Mouse (Mus musculus): ENCODE results near the gene Wnt10a. TPM values are rescaled to one million over a fixed set of nuclear protein-coding genes. Genes with fewer than 3 reads are reported as not detected.

The Wnt10a gene
- total RNA-seq (2021) = 1 to 10 TPM; 1.9 to 2.0 TPM
- long read RNA-seq, experiment 1, partial matches to known transcripts = 5 of 5 reads
- long read RNA-seq, experiment 1, other reads (novel, unspliced or antisense) = 0 of 5 reads
- long read RNA-seq, experiment 2, partial matches to known transcripts = 3 of 3 reads
- long read RNA-seq, experiment 2, other reads (novel, unspliced or antisense) = 0 of 3 reads

- no peak for DNase-seq (ENCODE audit: low spot score in 2 of 2)
Observed at GRCm38 (mm10) chr1:74791249-74791648, at the start of gene Wnt10a. Gene Wnt10a (plus strand): TSS chr1:74791516.

- DNase-seq (ENCODE audit: low spot score in 2 of 2) = no peak
Observed at GRCm38 (mm10) chr1:74747335-74747734, 44.0 kb upstream of the Wnt10a start.

DNA sequence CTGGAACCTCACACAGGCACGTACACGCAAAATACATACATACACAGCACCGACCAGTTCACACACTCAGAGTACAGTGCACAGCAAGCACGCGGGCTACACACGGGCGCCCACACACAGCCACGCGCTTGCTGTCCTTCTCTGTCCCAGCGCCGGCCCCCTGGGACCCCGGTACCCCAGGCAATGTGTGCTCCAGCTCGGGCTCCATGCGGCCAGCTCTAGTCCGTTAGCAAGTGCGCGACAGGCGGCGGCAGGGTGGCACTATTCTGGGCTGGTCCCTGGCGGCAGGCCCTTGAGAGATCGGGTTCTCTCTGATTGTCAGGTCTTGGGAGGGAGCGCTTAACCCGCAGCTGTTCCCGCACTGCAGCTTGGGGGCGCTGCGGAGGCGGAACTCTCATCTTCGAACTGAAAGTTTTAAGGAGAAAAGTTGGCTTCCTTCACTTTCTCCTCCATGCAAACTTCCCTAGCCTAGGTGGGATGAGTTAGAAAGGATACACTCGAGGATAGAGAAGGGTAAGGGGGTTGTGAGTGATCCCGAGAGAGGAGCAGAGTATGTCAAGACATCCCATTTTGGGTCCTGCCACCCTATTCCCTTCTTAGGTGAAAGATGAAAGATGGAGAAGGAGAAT is 42.6 kb upstream of the Wnt10a start, which contains the start of gene Prkag3:
Gene Prkag3 (minus strand): TSS at position 579 of the 629 bp plus-strand sequence.
- peak; percentile 11 to 25 for DNase-seq (ENCODE audit: low spot score in 2 of 2)

DNA sequence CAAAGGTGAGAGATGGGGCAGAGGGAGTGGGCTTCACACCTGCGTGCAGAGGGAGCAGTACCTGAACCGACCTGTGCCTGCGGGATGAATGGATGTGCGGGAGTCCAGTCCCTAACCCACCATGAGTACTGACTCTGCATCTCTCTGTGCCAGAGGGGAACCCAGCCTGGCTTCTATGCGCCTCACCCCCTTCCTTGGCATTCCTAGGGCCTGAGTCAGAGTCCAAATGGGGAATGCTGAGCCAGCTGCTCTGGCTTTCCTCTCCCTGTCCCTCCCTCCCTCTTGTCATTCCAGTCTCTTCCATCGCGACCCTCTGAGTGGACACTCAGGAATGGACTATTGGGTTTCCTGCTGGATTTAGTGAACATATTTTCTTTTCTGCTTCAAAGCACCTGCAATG is 42.0 kb upstream of the Wnt10a start:
- no peak for DNase-seq (ENCODE audit: low spot score in 2 of 2)

GRCm38 (mm10) chr1:74750683-74751082 is 40.6 kb upstream of the Wnt10a start:
- DNase-seq (ENCODE audit: low spot score in 2 of 2) = peak in 1 of 2 experiments; percentile 74

- DNase-seq (ENCODE audit: low spot score in 2 of 2) = no peak
Observed at GRCm38 (mm10) chr1:74752150-74752549, 39.2 kb upstream of the Wnt10a start.

- no peak for DNase-seq (ENCODE audit: low spot score in 2 of 2)
Observed at GRCm38 (mm10) chr1:74752833-74753232, 38.5 kb upstream of the Wnt10a start.

DNA sequence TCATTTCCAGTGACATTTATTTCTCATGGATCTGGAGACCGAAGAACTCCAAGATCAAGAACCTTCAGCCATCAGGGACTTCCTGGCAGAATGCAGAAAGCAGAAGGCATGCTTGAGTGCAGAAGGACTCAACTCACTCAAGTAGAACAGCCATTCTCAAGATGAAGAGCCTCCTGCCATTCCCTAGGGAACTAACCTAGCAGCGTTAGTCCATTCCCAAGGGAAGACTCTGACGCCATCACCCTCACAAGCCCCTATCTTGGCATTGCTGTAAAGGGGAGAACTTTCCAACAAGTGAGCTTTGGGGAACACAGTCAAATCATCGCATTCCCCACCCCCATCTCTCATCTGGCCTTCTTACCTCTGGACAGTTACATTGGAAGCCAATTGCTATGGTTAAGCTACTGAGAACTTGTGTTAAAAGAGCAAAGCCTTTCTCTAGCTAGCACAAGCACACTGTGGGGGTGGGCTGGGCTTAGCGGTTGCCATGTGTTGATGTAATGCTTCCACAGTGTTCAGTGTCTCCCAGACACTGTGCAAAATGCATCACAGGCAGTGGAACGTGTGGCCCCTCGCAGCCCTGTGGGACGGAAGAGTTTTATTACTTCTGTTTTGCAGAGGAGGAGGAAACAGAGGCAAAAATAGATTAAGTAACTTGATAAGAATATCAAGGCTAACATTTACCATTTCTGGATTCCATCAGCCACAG is 37.9 kb upstream of the Wnt10a start:
- DNase-seq (ENCODE audit: low spot score in 2 of 2) = no peak

DNA sequence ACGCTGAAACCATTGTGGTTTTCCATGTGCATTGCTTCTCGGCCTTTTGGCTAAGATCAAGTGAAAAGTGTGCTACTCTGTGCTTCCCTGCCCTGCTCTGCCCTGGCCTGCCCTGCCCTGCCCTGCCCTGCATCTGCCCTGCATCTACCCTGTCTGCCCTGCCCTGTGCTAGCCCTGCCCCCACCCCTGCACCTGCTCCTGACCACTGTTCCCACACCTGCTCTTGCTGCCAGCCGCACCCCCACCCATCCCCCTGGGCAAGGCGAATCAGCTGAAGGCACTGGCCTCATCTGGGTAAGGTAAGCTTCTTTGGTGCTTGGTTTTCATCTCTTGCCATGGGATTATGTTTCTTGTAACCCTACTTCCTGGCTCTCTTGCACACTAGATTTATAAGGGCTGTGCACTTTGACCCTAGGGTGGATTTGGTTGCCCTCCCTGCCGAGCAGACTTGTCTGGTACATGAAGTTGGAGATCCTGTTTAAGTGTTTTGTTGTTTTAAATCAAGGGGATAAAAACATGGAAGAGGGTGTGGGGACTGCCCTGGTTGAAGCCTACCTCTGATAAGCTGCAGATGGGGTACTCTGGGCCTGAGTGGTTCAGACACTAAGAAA is 37.0 kb upstream of the Wnt10a start:
- no peak for DNase-seq (ENCODE audit: low spot score in 2 of 2)

DNA sequence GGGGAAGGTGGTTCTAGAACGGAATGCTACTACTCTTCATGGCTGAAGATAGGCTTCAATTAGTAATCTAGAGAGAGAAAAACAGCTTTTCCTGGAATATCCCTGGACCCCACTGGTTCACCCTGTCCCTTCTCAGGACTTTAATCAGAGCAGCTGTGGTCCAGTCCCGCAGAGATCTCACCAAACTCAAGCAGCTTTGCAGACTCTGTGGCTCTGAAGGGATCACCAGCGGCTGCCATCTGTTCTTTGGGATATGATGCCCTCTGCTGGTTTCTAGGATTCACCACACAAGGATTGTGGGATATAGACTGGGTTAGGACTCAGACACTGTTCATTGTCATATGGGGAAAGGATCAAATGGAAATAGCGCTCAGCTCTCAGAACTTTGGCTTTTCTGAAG is 31.5 kb upstream of the Wnt10a start:
- DNase-seq (ENCODE audit: low spot score in 2 of 2) = peak; percentile 37 to 69

- DNase-seq (ENCODE audit: low spot score in 2 of 2) = peak; percentile 55 to 76
Observed at GRCm38 (mm10) chr1:74763081-74763480, 28.2 kb upstream of the Wnt10a start.

DNA sequence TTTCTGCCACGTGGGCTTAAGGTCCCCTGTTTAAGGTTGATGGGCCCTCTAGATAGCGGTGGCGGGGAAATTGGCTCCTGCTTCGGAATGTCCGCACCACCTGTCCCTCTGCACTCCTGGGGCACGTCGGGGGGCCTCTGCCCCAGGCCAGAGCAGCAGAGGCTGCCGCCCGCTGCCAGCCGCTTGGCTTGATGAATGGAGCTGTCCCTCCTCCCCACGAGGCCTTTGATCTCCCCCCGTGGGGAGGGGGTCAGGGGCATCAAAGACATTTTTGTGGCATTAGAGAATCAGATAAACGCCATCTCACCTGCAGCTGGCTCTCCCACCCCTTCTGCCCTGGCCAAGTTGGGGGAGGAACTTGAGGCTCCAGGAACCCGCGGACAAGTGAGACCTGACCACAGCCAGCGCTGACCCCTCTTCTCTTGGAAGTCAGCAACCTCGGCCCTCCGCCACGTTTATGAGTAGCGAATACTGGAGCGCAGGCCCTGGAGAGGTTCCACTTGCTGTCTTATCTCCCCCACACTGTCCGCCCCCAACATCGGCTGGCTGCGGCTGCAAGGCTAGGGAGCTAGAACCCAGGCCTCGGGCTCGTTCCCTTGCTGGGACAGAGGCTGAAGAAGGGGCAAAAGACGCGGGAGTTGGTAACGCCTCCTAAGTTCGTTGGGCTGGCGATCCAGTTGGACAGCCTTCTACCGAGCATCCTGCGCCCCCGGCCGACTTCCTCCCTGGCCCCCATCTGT is 20.4 kb upstream of the Wnt10a start:
- DNase-seq (ENCODE audit: low spot score in 2 of 2) = no peak

DNA sequence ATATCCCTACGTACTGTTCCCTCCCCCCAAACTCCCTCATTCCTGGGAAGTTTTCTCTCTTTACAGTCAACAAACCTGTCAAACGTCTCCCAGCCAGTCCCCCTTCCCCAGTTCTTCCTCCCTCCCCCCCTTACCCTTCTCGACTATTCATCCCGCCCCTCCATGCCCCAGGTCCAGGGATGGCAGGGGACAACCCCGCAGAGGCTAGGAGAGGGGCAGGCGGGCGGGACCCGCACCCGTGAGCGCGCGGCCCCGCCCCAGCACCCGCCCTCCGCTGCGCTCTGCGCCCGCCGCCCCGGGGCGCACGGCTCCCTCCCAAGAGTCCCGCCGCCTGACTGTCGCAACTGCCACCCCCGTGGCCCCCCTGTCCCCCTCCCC is 19.9 kb upstream of the Wnt10a start:
- no peak for DNase-seq (ENCODE audit: low spot score in 2 of 2)

DNA sequence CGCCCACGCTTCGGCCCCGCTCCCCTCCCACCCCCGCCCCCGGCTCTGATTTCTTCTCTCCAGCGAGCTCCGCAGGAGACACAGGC is 19.6 kb upstream of the Wnt10a start, which contains the start of gene Wnt6:
Gene Wnt6 (plus strand): TSS at position 48 of the 86 bp plus-strand sequence.
- DNase-seq (ENCODE audit: low spot score in 2 of 2) = no peak

GRCm38 (mm10) chr1:74771931-74772620 is 19.2 kb upstream of the Wnt10a start:
- no peak for DNase-seq (ENCODE audit: low spot score in 2 of 2)

DNA sequence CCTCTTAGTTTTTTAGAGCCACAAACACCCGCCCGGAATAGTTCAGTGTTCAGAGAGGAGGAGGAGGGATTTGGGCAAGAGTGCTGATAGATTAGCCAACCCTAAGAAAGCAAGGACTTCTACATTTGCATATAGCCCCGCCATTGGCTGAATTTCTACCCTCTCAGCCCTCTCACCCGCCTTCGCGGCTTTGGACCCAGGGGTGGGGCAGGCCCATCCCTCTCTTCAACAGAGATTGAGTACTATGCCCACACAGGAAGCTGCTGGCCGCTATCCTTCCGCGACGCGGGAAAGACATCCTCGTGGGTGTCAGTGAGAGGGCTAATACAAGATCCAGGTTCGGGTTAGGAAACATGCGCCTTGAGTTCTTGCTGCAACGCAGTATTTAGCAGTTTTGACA is 18.2 kb upstream of the Wnt10a start:
- peak in 1 of 2 experiments; percentile 52 for DNase-seq (ENCODE audit: low spot score in 2 of 2)

GRCm38 (mm10) chr1:74774062-74774461 is 17.3 kb upstream of the Wnt10a start:
- no peak for DNase-seq (ENCODE audit: low spot score in 2 of 2)

GRCm38 (mm10) chr1:74775816-74776215 is 15.5 kb upstream of the Wnt10a start:
- no peak for DNase-seq (ENCODE audit: low spot score in 2 of 2)

DNA sequence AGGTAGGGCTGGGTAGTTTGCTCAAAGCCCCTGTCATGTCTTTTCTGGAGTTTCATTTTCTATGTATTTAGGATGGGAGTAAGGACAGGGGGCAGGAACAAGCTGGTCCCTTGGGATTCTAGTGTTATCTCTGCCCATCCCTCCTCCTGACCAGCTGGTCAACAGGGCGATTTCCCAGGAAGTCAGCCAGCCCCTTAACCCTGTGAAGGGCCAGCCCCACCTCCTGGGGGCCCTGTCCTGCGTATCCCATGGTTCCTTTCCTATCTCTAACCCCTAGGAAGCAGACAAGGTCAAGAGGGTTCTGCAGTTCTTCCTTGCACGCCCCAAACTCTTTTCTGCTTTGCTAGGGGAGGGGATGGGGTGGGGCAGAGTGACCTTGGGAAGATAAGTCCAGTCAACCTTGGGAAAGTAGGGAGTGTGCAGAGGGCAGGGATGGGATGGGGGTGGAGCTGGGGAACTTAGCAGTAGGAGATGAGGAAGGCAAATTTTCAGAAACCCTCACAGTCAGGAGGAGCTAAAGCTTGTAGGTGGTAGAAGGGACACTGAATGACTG is 12.3 kb upstream of the Wnt10a start:
- DNase-seq (ENCODE audit: low spot score in 2 of 2) = no peak

DNA sequence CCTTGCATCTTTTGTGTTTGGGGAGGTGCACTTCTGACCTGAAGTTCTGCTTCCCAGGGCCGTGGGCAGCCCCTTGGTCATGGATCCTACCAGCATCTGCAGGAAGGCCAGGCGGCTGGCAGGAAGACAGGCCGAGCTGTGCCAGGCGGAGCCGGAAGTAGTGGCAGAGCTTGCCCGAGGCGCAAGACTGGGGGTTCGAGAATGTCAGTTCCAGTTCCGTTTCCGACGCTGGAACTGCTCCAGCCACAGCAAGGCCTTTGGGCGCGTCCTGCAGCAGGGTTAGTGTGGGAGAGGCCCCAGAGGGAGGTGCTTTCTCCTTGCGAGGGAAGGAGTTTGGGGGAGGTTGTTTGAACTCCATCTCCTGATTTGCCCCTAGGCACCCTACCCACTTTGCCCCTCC is 9.3 kb upstream of the Wnt10a start:
- no peak for DNase-seq (ENCODE audit: low spot score in 2 of 2)

DNA sequence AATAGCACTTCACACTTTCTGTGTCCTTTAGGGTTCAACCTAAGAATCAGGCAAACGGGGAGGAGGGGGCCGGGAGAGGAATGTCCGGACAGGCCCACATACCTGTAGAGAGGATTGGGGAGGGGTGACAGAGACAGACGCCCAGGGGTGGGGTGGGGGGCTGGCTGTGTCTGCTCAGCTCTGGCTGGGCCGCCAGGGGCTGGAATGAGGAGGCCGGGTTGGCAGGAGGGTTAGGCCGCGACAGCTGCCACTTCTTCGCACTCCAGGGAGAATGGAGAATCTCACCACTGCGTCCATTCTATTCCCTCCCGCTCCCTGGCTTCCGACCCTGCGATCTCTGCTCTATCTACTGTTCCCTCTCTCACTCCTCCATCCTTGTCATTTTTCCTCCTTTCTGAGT is 7.8 kb upstream of the Wnt10a start:
- no peak for DNase-seq (ENCODE audit: low spot score in 2 of 2)

Measured in layer of hippocampus, postnatal 14 days (tissue).